Mouse (Mus musculus): ENCODE measurements around the gene Lrrc73.
A peak's percentile ranks its signal among the peaks of the same experiment; 100 is the strongest.

The Lrrc73 gene

GRCm38 (mm10) chr17:46262201-46262694, 8.9 kb downstream of the Lrrc73 start:
- no peak for DNase-seq (ENCODE audit: low spot score)

- DNase-seq (ENCODE audit: low spot score), result no peak
Measured at GRCm38 (mm10) chr17:46265502-46265901, 12.2 kb downstream of the Lrrc73 start.

GRCm38 (mm10) chr17:46265918-46266618, 12.7 kb downstream of the Lrrc73 start:
- DNase-seq (ENCODE audit: low spot score), result peak; percentile 75

- no peak for DNase-seq (ENCODE audit: low spot score)
Measured at GRCm38 (mm10) chr17:46266986-46267385, 13.7 kb downstream of the Lrrc73 start.

- DNase-seq (ENCODE audit: low spot score), result no peak
Measured at GRCm38 (mm10) chr17:46267511-46267910, 14.2 kb downstream of the Lrrc73 start.

GRCm38 (mm10) chr17:46268026-46268720, 14.8 kb downstream of the Lrrc73 start:
- no peak for DNase-seq (ENCODE audit: low spot score)

- DNase-seq (ENCODE audit: low spot score), result no peak
Measured at GRCm38 (mm10) chr17:46269771-46270534, 16.6 kb downstream of the Lrrc73 start.

- no peak for DNase-seq (ENCODE audit: low spot score)
Measured at GRCm38 (mm10) chr17:46272058-46272457, 18.7 kb downstream of the Lrrc73 start.

GRCm38 (mm10) chr17:46272675-46273074, 19.3 kb downstream of the Lrrc73 start:
- no peak for DNase-seq (ENCODE audit: low spot score)

GRCm38 (mm10) chr17:46273803-46274236, 20.5 kb downstream of the Lrrc73 start:
- DNase-seq (ENCODE audit: low spot score), result no peak

GRCm38 (mm10) chr17:46274465-46274864, 21.1 kb downstream of the Lrrc73 start:
- DNase-seq (ENCODE audit: low spot score), result no peak

- no peak for DNase-seq (ENCODE audit: low spot score)
Measured at GRCm38 (mm10) chr17:46275034-46275433, 21.7 kb downstream of the Lrrc73 start.

- DNase-seq (ENCODE audit: low spot score), result no peak
Measured at GRCm38 (mm10) chr17:46275506-46275905, 22.2 kb downstream of the Lrrc73 start.

- no peak for DNase-seq (ENCODE audit: low spot score)
Measured at GRCm38 (mm10) chr17:46277586-46277985, 24.3 kb downstream of the Lrrc73 start.

GRCm38 (mm10) chr17:46278011-46278765, 24.9 kb downstream of the Lrrc73 start:
- DNase-seq (ENCODE audit: low spot score), result no peak

- no peak for DNase-seq (ENCODE audit: low spot score)
Measured at GRCm38 (mm10) chr17:46282483-46283123, 29.3 kb downstream of the Lrrc73 start, which contains the start of gene Tjap1. TSS of gene Tjap1 (minus strand) at chr17:46283026.

GRCm38 (mm10) chr17:46283140-46283539, 29.8 kb downstream of the Lrrc73 start:
- no peak for DNase-seq (ENCODE audit: low spot score)

- DNase-seq (ENCODE audit: low spot score), result no peak
Measured at GRCm38 (mm10) chr17:46283911-46284310, 30.6 kb downstream of the Lrrc73 start.

GRCm38 (mm10) chr17:46284653-46285052, 31.3 kb downstream of the Lrrc73 start:
- DNase-seq (ENCODE audit: low spot score), result no peak

GRCm38 (mm10) chr17:46285407-46285806, 32.1 kb downstream of the Lrrc73 start:
- no peak for DNase-seq (ENCODE audit: low spot score)

- DNase-seq (ENCODE audit: low spot score), result no peak
Measured at GRCm38 (mm10) chr17:46287678-46288095, 34.4 kb downstream of the Lrrc73 start.
